Mouse (Mus musculus): ENCODE results near the gene Stub1. TPM values are rescaled to one million over a fixed set of nuclear protein-coding genes. Genes with fewer than 3 reads are reported as not detected.
A peak's percentile ranks its signal among the peaks of the same experiment; 100 is the strongest.

The Stub1 gene
- total and polyA plus RNA-seq, 3 experiments, result 105 to 147 (median 129) TPM

- DNase-seq, result peak in 1 of 2 experiments; percentile 25
- Histone ChIP-seq H3K4me3 (no peak overlapping the region), H3K27ac (no peak overlapping the region), H3K79me2 (replicated peaks; ENCODE audit: control insufficient read depth, insufficient read depth, low read length) (no peaks in the 10 kb centered on the region), H3K9ac (ENCODE audit: low read depth, low read length) (no peak overlapping the region), H3K27me3 (ENCODE audit: control insufficient read depth, insufficient read depth, low read length) (no peaks in the 10 kb centered on the region), H3K36me3 (ENCODE audit: control insufficient read depth, insufficient read depth, low read length) (no peaks in the 10 kb centered on the region), H3K4me1 (ENCODE audit: control insufficient read depth, insufficient read depth, low read length) (peaks cover 2% of the 10 kb centered on the region; the same call in 1 of the 2 replicates)
- intact Hi-C loops (cut with DNase I), result no loop called here
- TF ChIP-seq CTCF (IDR thresholded peaks at IDR 0.05) (no peak), EP300 (IDR thresholded peaks at IDR 0.05; ENCODE audit: insufficient read depth, low read depth, low read length) (no peak), POLR2A (IDR thresholded peaks at IDR 0.05; ENCODE audit: insufficient read depth, low read depth, low read length) (peak; percentile 39; the same call in 1 of the 2 replicates)
- 76% methylated on average over 15 of the region's 15 CpGs for WGBS
Observed at GRCm38 (mm10) chr17:25783861-25784574, 49.2 kb downstream of the Stub1 start.

GRCm38 (mm10) chr17:25783086-25783485 is 50.1 kb downstream of the Stub1 start:
- intact Hi-C loops (cut with DNase I), result no loop called here
- no peaks in the 10 kb centered on the region for H3K36me3 ChIP-seq (ENCODE audit: control insufficient read depth, insufficient read depth, low read length)
- H3K27ac ChIP-seq, result no peak overlapping the region; the same call in 1 of the 2 replicates
- no peaks in the 10 kb centered on the region for H3K27me3 ChIP-seq (ENCODE audit: control insufficient read depth, insufficient read depth, low read length)
- no peaks in the 10 kb centered on the region for H3K79me2 ChIP-seq (replicated peaks; ENCODE audit: control insufficient read depth, insufficient read depth, low read length)
- peaks cover 2% of the 10 kb centered on the region; the same call in 1 of the 2 replicates for H3K4me1 ChIP-seq (ENCODE audit: control insufficient read depth, insufficient read depth, low read length)
- TF ChIP-seq POLR2A (IDR thresholded peaks at IDR 0.05; ENCODE audit: insufficient read depth, low read depth, low read length) (no peak), EP300 (IDR thresholded peaks at IDR 0.05; ENCODE audit: insufficient read depth, low read depth, low read length) (no peak), CTCF (IDR thresholded peaks at IDR 0.05) (no peak)
- H3K9ac ChIP-seq (ENCODE audit: low read depth, low read length), result no peak overlapping the region
- peak; percentile 62 to 71 for DNase-seq
- H3K4me3 ChIP-seq, result no peak overlapping the region
- 39% methylated on average over 7 of the region's 7 CpGs for WGBS

- intact Hi-C loops (cut with DNase I), result no loop called here
- WGBS, result 77% methylated on average over 6 of the region's 6 CpGs
- Histone ChIP-seq H3K27me3 (ENCODE audit: control insufficient read depth, insufficient read depth, low read length) (no peaks in the 10 kb centered on the region), H3K36me3 (ENCODE audit: control insufficient read depth, insufficient read depth, low read length) (no peaks in the 10 kb centered on the region), H3K79me2 (replicated peaks; ENCODE audit: control insufficient read depth, insufficient read depth, low read length) (no peaks in the 10 kb centered on the region), H3K27ac (no peak overlapping the region), H3K4me1 (ENCODE audit: control insufficient read depth, insufficient read depth, low read length) (peaks cover 2% of the 10 kb centered on the region; the same call in 1 of the 2 replicates), H3K4me3 (no peak overlapping the region), H3K9ac (ENCODE audit: low read depth, low read length) (no peak overlapping the region)
- TF ChIP-seq POLR2A (IDR thresholded peaks at IDR 0.05; ENCODE audit: insufficient read depth, low read depth, low read length), result no peak
- TF ChIP-seq EP300 (IDR thresholded peaks at IDR 0.05; ENCODE audit: insufficient read depth, low read depth, low read length), result no peak
- no peak for TF ChIP-seq CTCF (IDR thresholded peaks at IDR 0.05)
- DNase-seq, result no peak
Observed at GRCm38 (mm10) chr17:25781339-25781738, 51.9 kb downstream of the Stub1 start.

Small RNA genes lying within 50 kb of the gene (microRNA-seq; reads per million reads assigned to microRNA genes)
- 0 to 3.4 reads per million in 2 experiments for gene Mir3082
- 2.2 to 3.1 reads per million in 2 experiments for gene Mir6966

Other genes with a start within 250 kb of the Stub1 start
- under 1 TPM in 1 of 2 experiments, not detected in 1; 0.81 TPM for gene Gng13, start 116.2 kb downstream of the Stub1 start, total RNA-seq (2021)
- gene Gng13, start 116.2 kb downstream of the Stub1 start, polyA plus RNA-seq (2012; rRNA removed), result 0.27 and 0.35 TPM in 2 replicates
- 1 to 10 TPM; 1.3 to 1.6 TPM for gene Chtf18, start 106.0 kb downstream of the Stub1 start, total RNA-seq (2021)
- 0.85 and 1.7 TPM in 2 replicates for gene Chtf18, start 106.0 kb downstream of the Stub1 start, polyA plus RNA-seq (2012; rRNA removed)
- gene Rpusd1, start 105.7 kb downstream of the Stub1 start, total RNA-seq (2021), result 1 to 10 TPM; 4.2 to 5.1 TPM
- 18.0 and 18.3 TPM in 2 replicates for gene Rpusd1, start 105.7 kb downstream of the Stub1 start, polyA plus RNA-seq (2012; rRNA removed)
- gene Mslnl, start 97.4 kb downstream of the Stub1 start, total RNA-seq (2021), result not detected
- gene Mslnl, start 97.4 kb downstream of the Stub1 start, polyA plus RNA-seq (2012; rRNA removed), result 0.10 and 0.26 TPM in 2 replicates
- 10 to 100 TPM; 13.2 to 16.6 TPM for gene Msln, start 79.0 kb downstream of the Stub1 start, total RNA-seq (2021)
- gene Msln, start 79.0 kb downstream of the Stub1 start, polyA plus RNA-seq (2012; rRNA removed), result 24.7 and 25.6 TPM in 2 replicates
- 10 to 100 TPM; 42.1 to 45.1 TPM for gene Narfl, start 59.6 kb downstream of the Stub1 start, total RNA-seq (2021)
- gene Narfl, start 59.6 kb downstream of the Stub1 start, polyA plus RNA-seq (2012; rRNA removed), result 36.4 and 52.6 TPM in 2 replicates
- 1 to 10 TPM; 6.4 to 7.7 TPM for gene Haghl, start 47.7 kb downstream of the Stub1 start, total RNA-seq (2021)
- gene Haghl, start 47.7 kb downstream of the Stub1 start, polyA plus RNA-seq (2012; rRNA removed), result 19.5 and 23.4 TPM in 2 replicates
- gene Ccdc78, start 46.8 kb downstream of the Stub1 start, total RNA-seq (2021), result not detected
- 1.1 TPM in 1 of 2 replicates, not detected in the other for gene Ccdc78, start 46.8 kb downstream of the Stub1 start, polyA plus RNA-seq (2012; rRNA removed)
- gene Fam173a, start 40.5 kb downstream of the Stub1 start, total RNA-seq (2021), result 10 to 100 TPM; 30.8 to 38.3 TPM
- gene Fam173a, start 40.5 kb downstream of the Stub1 start, polyA plus RNA-seq (2012; rRNA removed), result 49.7 and 63.6 TPM in 2 replicates
- not detected for gene AC134908.4, start 37.7 kb downstream of the Stub1 start, total RNA-seq (2021)
- not detected in 2 replicates for gene AC134908.4, start 37.7 kb downstream of the Stub1 start, polyA plus RNA-seq (2012; rRNA removed)
- gene Metrn, start 36.3 kb downstream of the Stub1 start, total RNA-seq (2021), result 10 to 100 TPM; 49.0 to 54.6 TPM
- 43.3 and 47.9 TPM in 2 replicates for gene Metrn, start 36.3 kb downstream of the Stub1 start, polyA plus RNA-seq (2012; rRNA removed)
- 1 to 10 TPM; 1.1 to 1.4 TPM for gene Fbxl16, start 24.3 kb downstream of the Stub1 start, total RNA-seq (2021)
- gene Fbxl16, start 24.3 kb downstream of the Stub1 start, polyA plus RNA-seq (2012; rRNA removed), result 2.3 and 3.2 TPM in 2 replicates
- gene Wdr24, start 9.8 kb downstream of the Stub1 start, total RNA-seq (2021), result 10 to 100 TPM; 11.0 to 11.1 TPM
- 20.4 and 22.9 TPM in 2 replicates for gene Wdr24, start 9.8 kb downstream of the Stub1 start, polyA plus RNA-seq (2012; rRNA removed)
- 10 to 100 TPM; 32.7 to 36.9 TPM for gene Jmjd8, start 4.5 kb downstream of the Stub1 start, total RNA-seq (2021)
- gene Jmjd8, start 4.5 kb downstream of the Stub1 start, polyA plus RNA-seq (2012; rRNA removed), result 47.2 and 48.9 TPM in 2 replicates
- under 1 TPM; 0.55 to 0.82 TPM for gene Rhbdl1, start 3.9 kb upstream of the Stub1 start, total RNA-seq (2021)
- gene Rhbdl1, start 3.9 kb upstream of the Stub1 start, polyA plus RNA-seq (2012; rRNA removed), result 3.8 and 4.9 TPM in 2 replicates
- gene Gm20683, start 8.4 kb upstream of the Stub1 start, total RNA-seq (2021), result 1 to 10 TPM; 2.4 to 2.9 TPM
- 13.9 and 21.6 TPM in 2 replicates for gene Gm20683, start 8.4 kb upstream of the Stub1 start, polyA plus RNA-seq (2012; rRNA removed)
- 100 to 1,000 TPM; 120 to 139 TPM for gene Rhot2, start 11.4 kb upstream of the Stub1 start, total RNA-seq (2021)
- 209 and 257 TPM in 2 replicates for gene Rhot2, start 11.4 kb upstream of the Stub1 start, polyA plus RNA-seq (2012; rRNA removed)
- gene Wdr90, start 28.1 kb upstream of the Stub1 start, total RNA-seq (2021), result 1 to 10 TPM; 1.2 to 1.3 TPM
- gene Wdr90, start 28.1 kb upstream of the Stub1 start, polyA plus RNA-seq (2012; rRNA removed), result 8.0 and 8.5 TPM in 2 replicates
- 100 to 1,000 TPM; 234 to 288 TPM for gene Mcrip2, start 35.4 kb upstream of the Stub1 start, total RNA-seq (2021)
- 189 and 254 TPM in 2 replicates for gene Mcrip2, start 35.4 kb upstream of the Stub1 start, polyA plus RNA-seq (2012; rRNA removed)
- gene Mettl26, start 41.7 kb upstream of the Stub1 start, total RNA-seq (2021), result 10 to 100 TPM; 12.7 TPM
- gene Mettl26, start 41.7 kb upstream of the Stub1 start, polyA plus RNA-seq (2012; rRNA removed), result 24.8 and 30.5 TPM in 2 replicates
- under 1 TPM; 0.50 to 0.82 TPM for gene Wfikkn1, start 47.5 kb upstream of the Stub1 start, total RNA-seq (2021)
- 0.29 and 0.44 TPM in 2 replicates for gene Wfikkn1, start 47.5 kb upstream of the Stub1 start, polyA plus RNA-seq (2012; rRNA removed)
- 10 to 100 TPM; 15.2 to 17.6 TPM for gene Rab40c, start 86.3 kb upstream of the Stub1 start, total RNA-seq (2021)
- gene Rab40c, start 86.3 kb upstream of the Stub1 start, polyA plus RNA-seq (2012; rRNA removed), result 20.5 and 33.8 TPM in 2 replicates
- gene Pigq, start 111.5 kb upstream of the Stub1 start, total RNA-seq (2021), result 10 to 100 TPM; 40.8 to 48.7 TPM
- gene Pigq, start 111.5 kb upstream of the Stub1 start, polyA plus RNA-seq (2012; rRNA removed), result 74.7 and 115 TPM in 2 replicates
- under 1 TPM; 0.10 to 0.30 TPM for gene Nhlrc4, start 111.6 kb upstream of the Stub1 start, total RNA-seq (2021)
- gene Nhlrc4, start 111.6 kb upstream of the Stub1 start, polyA plus RNA-seq (2012; rRNA removed), result 0.15 and 2.8 TPM in 2 replicates
- under 1 TPM; 0.27 to 0.37 TPM for gene A930017K11Rik, start 119.2 kb upstream of the Stub1 start, total RNA-seq (2021)
- gene A930017K11Rik, start 119.2 kb upstream of the Stub1 start, polyA plus RNA-seq (2012; rRNA removed), result 0.44 and 0.61 TPM in 2 replicates
- gene Capn15, start 152.4 kb upstream of the Stub1 start, total RNA-seq (2021), result 1 to 10 TPM; 6.1 to 7.4 TPM
- gene Capn15, start 152.4 kb upstream of the Stub1 start, polyA plus RNA-seq (2012; rRNA removed), result 15.1 and 15.5 TPM in 2 replicates
- 10 to 100 TPM; 29.7 to 30.5 TPM for gene Rab11fip3, start 236.2 kb upstream of the Stub1 start, total RNA-seq (2021)
- gene Rab11fip3, start 236.2 kb upstream of the Stub1 start, polyA plus RNA-seq (2012; rRNA removed), result 29.3 and 33.1 TPM in 2 replicates

Data from heart, adult 2 months (tissue).